Mouse (Mus musculus) cerebellum, adult 9-10 months (tissue): ENCODE results near the gene Aspscr1.
A peak's percentile ranks its signal among the peaks of the same experiment; 100 is the strongest.

Experiments used
- DNase-seq: peaks from one replicate; pipeline ENCODE4 v3.0.0; 2022

Aspscr1 gene

GRCm38 (mm10) chr11:120672687-120673593, at the start of gene Aspscr1:
Gene Aspscr1, plus strand, starts transcription at chr11:120672973.
- DNase-seq: peak; percentile 90

GRCm38 (mm10) chr11:120623961-120624679, 48.7 kb upstream of the Aspscr1 start:
- peak; percentile 58 for DNase-seq

GRCm38 (mm10) chr11:120624680-120625111, 48.1 kb upstream of the Aspscr1 start:
- DNase-seq: peak; percentile 80

- DNase-seq: no peak
These were observed 47.5 kb upstream of the Aspscr1 start, which contains the start of gene Sirt7 for GRCm38 (mm10) chr11:120625152-120625775. Gene Sirt7, minus strand, starts transcription at chr11:120625240.

GRCm38 (mm10) chr11:120626785-120627467, 45.8 kb upstream of the Aspscr1 start:
- DNase-seq: no peak

- DNase-seq: no peak
These were observed 45.1 kb upstream of the Aspscr1 start for GRCm38 (mm10) chr11:120627468-120628300.

- DNase-seq: no peak
These were observed 44.0 kb upstream of the Aspscr1 start for GRCm38 (mm10) chr11:120628601-120629340.

- DNase-seq: no peak
These were observed 43.4 kb upstream of the Aspscr1 start for GRCm38 (mm10) chr11:120629341-120629730.

GRCm38 (mm10) chr11:120629911-120630310, 42.9 kb upstream of the Aspscr1 start:
- no peak for DNase-seq

GRCm38 (mm10) chr11:120630401-120630871, 42.3 kb upstream of the Aspscr1 start:
- DNase-seq: no peak

GRCm38 (mm10) chr11:120630881-120631725, 41.7 kb upstream of the Aspscr1 start:
- DNase-seq: no peak

- no peak for DNase-seq
These were observed 40.9 kb upstream of the Aspscr1 start for GRCm38 (mm10) chr11:120631726-120632448.

- peak; percentile 71 for DNase-seq
These were observed 39.9 kb upstream of the Aspscr1 start for GRCm38 (mm10) chr11:120632559-120633519.

- peak; percentile 94 for DNase-seq
These were observed 39.0 kb upstream of the Aspscr1 start, which contains the start of gene Mafg for GRCm38 (mm10) chr11:120633520-120634343. Gene Mafg, minus strand, starts transcription at chr11:120633600.

- DNase-seq: no peak
These were observed 38.0 kb upstream of the Aspscr1 start for GRCm38 (mm10) chr11:120634810-120635209.

- no peak for DNase-seq
These were observed 31.5 kb upstream of the Aspscr1 start for GRCm38 (mm10) chr11:120641255-120641654.

GRCm38 (mm10) chr11:120641869-120642268, 30.9 kb upstream of the Aspscr1 start:
- no peak for DNase-seq
